Mouse (Mus musculus) spleen, adult 2 months (tissue): ENCODE measurements around the gene Parvb.

Source experiments
- CTCF ChIP-seq: fragments of 200-500 bp; IDR thresholded peaks from 2 replicates; pipeline ENCODE4 v1.5.1; 2011; ENCODE audit warnings: mild to moderate bottlenecking, inconsistent platforms; ENCODE audit not compliant: insufficient read depth, insufficient read length, insufficient replicate concordance; ENCODE audit errors: extremely low read depth
- POLR2A ChIP-seq: fragments of 200-500 bp; IDR thresholded peaks from 2 replicates; pipeline ENCODE4 v1.6.1; 2011; ENCODE audit warnings: low read depth, low read length, inconsistent platforms

- TF ChIP-seq CTCF, result no peak
- TF ChIP-seq POLR2A, result no peak
These were observed 104.5 kb downstream of the Parvb start for GRCm38 (mm10) chr15:84336281-84336817.
